Mouse (Mus musculus) bone marrow, adult 2 months (tissue): ENCODE measurements around the gene Il4i1.

Source experiments
- CTCF ChIP-seq: fragments of 200-500 bp; IDR thresholded peaks from 2 replicates; pipeline ENCODE4 v1.5.1; 2011; ENCODE audit warnings: low read length, control low read depth; ENCODE audit not compliant: control insufficient read depth, insufficient read depth
- POLR2A ChIP-seq: fragments of 200-500 bp; IDR thresholded peaks from 2 replicates; pipeline ENCODE4 v1.6.1; 2011; ENCODE audit warnings: low read depth, mild to moderate bottlenecking, control low read depth, low read length, borderline replicate concordance; ENCODE audit not compliant: control insufficient read depth

GRCm38 (mm10) chr7:44790066-44790465, 26.1 kb upstream of the Il4i1 start:
- no peak for TF ChIP-seq POLR2A
- TF ChIP-seq CTCF = no peak
